Mouse (Mus musculus): Measurements from ENCODE around the gene Fxyd4. TPM values are rescaled to one million over a fixed set of nuclear protein-coding genes. Genes with fewer than 3 reads are reported as not detected.

The Fxyd4 gene
- total RNA-seq, 4 experiments from 2014 or later, result not detected

DNA sequence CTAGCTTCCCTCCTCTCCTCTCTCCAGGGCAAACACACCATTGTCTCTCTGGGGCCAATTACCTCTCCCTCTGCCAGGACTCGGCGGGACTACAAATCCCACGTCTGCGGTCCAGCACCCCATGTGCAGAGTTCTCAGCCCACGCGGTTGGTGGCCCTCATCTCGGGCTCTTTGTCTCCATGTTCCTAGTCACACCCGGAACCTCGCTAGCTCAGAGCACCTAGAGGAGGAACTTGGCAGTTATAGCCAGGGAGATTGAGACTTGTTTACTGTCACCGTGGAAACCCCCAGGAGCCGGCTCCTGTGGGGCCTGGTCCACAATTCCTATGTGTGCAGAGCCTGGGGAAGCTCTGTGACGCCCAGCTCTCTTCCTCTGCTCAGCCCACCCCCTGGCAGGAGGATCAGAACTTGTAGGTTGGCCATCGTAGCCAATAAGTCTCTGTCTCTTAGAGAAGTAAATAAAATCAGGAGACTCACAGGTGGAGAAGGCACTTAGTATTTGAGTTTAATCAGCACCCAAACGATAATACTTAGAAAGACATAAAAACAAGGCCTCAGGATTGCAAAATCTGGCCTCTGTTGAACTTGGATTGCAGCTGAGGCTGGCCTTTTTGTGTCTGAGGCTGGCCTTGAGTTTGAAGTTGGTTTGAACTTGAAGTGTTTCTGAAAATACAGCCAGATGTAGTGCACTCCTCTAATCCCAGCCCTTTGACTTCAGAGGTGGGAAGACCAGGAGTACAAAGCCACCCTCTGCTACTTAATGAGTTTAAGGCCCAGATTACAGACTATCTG, 45.9 kb downstream of the Fxyd4 start:
- DNase-seq (ENCODE audit: low spot score), result no peak

DNA sequence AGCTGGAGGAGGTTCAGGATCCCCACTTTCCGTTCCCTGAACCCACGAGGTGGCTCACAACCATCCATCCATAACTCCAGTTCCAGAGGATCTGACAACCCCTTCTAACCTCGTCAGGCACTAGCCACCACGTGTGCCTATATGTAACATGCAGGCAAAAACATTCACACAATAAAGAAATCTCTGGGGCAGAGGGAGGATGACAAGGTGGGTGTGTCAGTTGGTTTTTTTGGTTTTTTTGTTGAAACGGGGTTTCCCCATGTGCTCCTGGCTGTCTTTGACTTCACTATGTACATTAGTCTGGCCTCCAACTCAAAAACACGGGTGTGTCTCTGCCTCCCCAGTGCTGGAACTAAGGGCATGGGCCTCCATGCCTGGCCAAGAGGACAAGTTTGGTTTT, 47.2 kb downstream of the Fxyd4 start:
- DNase-seq (ENCODE audit: low spot score), result no peak

DNA sequence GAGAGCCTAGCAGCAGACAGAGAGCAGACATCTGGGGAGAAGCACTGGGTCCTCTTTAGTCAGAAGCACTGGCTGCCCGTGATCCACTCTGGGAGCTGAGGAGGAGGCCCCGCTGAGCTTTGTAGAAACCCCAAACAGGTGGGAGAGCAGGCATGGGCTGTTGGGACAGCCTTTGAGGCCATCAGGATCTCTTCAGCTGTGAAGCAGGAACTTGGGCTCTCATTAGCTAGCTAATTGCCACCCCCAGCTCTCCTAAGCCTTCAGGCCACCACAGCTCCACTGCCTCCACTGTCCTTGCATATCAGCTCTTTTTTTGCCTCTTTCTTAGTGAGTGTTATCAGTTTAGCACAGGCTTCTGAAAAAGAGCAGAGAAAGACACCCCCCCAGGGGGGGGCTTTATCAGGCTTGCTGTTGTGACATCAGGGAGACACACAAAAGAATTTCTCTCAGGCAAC, 48.8 kb downstream of the Fxyd4 start:
- no peak for DNase-seq (ENCODE audit: low spot score)

- DNase-seq (ENCODE audit: low spot score), result no peak
These were observed 49.5 kb downstream of the Fxyd4 start for GRCm38 (mm10) chr6:117888032-117888431.

DNA sequence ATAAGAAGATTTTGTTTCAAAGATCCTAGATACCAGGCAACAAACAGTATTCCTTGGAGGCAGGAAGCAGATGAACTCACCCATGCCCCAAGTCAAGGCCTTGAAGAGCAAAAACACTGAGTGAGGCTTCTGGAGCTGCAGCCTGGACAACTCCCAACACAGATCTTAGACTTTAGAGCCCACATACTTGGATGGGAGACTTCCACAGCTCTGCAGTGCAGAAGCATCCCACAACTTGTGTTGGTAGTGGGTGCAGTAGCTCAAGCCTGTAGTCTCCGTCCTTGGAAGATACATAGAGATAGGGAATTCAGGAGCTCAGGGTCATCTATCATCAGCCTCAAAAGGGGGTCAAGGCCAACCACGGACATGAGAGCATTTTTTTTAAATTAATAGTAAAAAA, 51.5 kb downstream of the Fxyd4 start:
- DNase-seq (ENCODE audit: low spot score), result no peak

Small RNA genes lying within 50 kb of the gene (microRNA-seq; reads per million reads assigned to microRNA genes)
- not detected for gene Gm25535

Other genes starting within 250 kb of the Fxyd4 start
- gene Zfp637, start 96.5 kb downstream of the Fxyd4 start, total RNA-seq (2022), result 10 to 100 TPM; 26.2 to 33.8 (median 29.0) TPM
- gene Zfp239, start 75.6 kb downstream of the Fxyd4 start, total RNA-seq (2022), result under 1 TPM in 3 of 4 experiments, not detected in 1; 0.22 to 0.41 (median 0.26) TPM
- gene Hnrnpf, start 37.4 kb downstream of the Fxyd4 start, total RNA-seq (2022), result 100 to 1,000 TPM; 170 to 189 (median 180) TPM
- under 1 TPM; 0.35 to 0.69 (median 0.42) TPM for gene Rasgef1a, start 73.7 kb upstream of the Fxyd4 start, total RNA-seq (2022)
- 10 to 100 TPM; 18.7 to 20.1 (median 19.6) TPM for gene Csgalnact2, start 201.4 kb upstream of the Fxyd4 start, total RNA-seq (2022)